In the genomic region with DNA sequence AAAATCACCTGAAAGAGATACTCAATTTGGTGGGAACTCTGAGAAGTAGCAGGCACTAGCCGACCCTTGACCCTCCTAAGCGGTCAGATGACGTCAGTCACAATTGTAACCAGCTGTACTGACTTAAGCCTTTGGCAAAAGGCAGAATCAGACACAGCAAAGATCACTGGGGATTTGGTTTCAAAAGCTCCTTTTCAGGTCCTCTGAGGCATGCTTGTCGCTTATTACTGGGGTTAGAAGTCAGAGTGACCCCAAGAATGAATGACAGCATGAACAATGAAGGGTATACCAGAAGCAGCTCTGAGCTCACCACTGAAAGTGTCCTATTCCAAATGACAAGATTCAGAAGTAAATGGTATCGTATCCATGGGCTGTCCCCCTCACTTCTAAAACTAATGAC, we compare ENCODE assay signal across 22 mouse cellular contexts.
DNase-seq lines count a peak whose midpoint lies in the region; ATAC-seq lines count a peak whose summit lies in the region.
"Had no signal": no experiment of that assay in that cellular context is flagged by ENCODE, and none has a peak within 500 bp of the region (broad histone marks: within the 10 kb centered on the region; RNA-seq: fewer than 3 reads in every experiment).

No protein-coding gene starts in this region.

- no peaks in the 10 kb centered on the region for H3K36me3 ChIP-seq in hindbrain, embryonic 10.5 days
- H3K36me3 ChIP-seq in hindbrain, embryonic 16.5 days (ENCODE audit: control insufficient read depth, insufficient read depth, low read length) = no peaks in the 10 kb centered on the region
- H3K36me3 ChIP-seq: limb, embryonic 13.5 days; liver, embryonic 13.5 days; midbrain, embryonic 13.5 days had no signal

- WGBS in hindbrain, embryonic 10.5 days = 6% methylated on average over 5 of the region's 5 CpGs
- WGBS in hindbrain, embryonic 16.5 days = 11% methylated on average over 5 of the region's 5 CpGs

- H3K9ac ChIP-seq in hindbrain, embryonic 16.5 days (ENCODE audit: low read depth, low read length) = no peak overlapping the region
- H3K9ac ChIP-seq: limb, embryonic 13.5 days; liver, embryonic 13.5 days; lung, embryonic 14.5 days; midbrain, embryonic 13.5 days had no signal

- H3K4me1 ChIP-seq in hindbrain, embryonic 10.5 days (replicated peaks) = peaks cover 38% of the 10 kb centered on the region
- H3K4me1 ChIP-seq in hindbrain, embryonic 16.5 days (ENCODE audit: control insufficient read depth, insufficient read depth, low read depth, low read length) = no peaks in the 10 kb centered on the region
- H3K4me1 ChIP-seq: limb, embryonic 13.5 days; liver, embryonic 13.5 days had no signal

- no peak overlapping the region for H3K4me2 ChIP-seq in hindbrain, embryonic 16.5 days (ENCODE audit: low read length)
- H3K4me2 ChIP-seq: limb, embryonic 13.5 days; liver, embryonic 13.5 days; lung, embryonic 14.5 days; midbrain, embryonic 13.5 days had no signal

- no peaks in the 10 kb centered on the region for H3K9me3 ChIP-seq in hindbrain, embryonic 10.5 days
- H3K9me3 ChIP-seq in hindbrain, embryonic 16.5 days (ENCODE audit: control insufficient read depth, low read length) = no peaks in the 10 kb centered on the region
- H3K9me3 ChIP-seq: limb, embryonic 13.5 days; liver, embryonic 13.5 days; midbrain, embryonic 13.5 days had no signal

- no peaks in the 10 kb centered on the region for H3K27me3 ChIP-seq in hindbrain, embryonic 10.5 days (ENCODE audit: insufficient read depth, poor library complexity, severe bottlenecking)
- no peaks in the 10 kb centered on the region for H3K27me3 ChIP-seq in hindbrain, embryonic 16.5 days (replicated peaks; ENCODE audit: control insufficient read depth, insufficient read depth, low read length)
- H3K27me3 ChIP-seq: limb, embryonic 13.5 days; liver, embryonic 13.5 days; midbrain, embryonic 13.5 days had no signal

- no peak overlapping the region for H3K4me3 ChIP-seq in hindbrain, embryonic 10.5 days
- H3K4me3 ChIP-seq in hindbrain, embryonic 16.5 days (ENCODE audit: low read length) = no peak overlapping the region
- H3K4me3 ChIP-seq: limb, embryonic 13.5 days; liver, embryonic 13.5 days; midbrain, embryonic 13.5 days had no signal

- no peak overlapping the region; the same call in 1 of the 2 replicates for H3K27ac ChIP-seq in hindbrain, embryonic 10.5 days
- no peak overlapping the region for H3K27ac ChIP-seq in hindbrain, embryonic 16.5 days (ENCODE audit: low read depth, low read length)
- H3K27ac ChIP-seq: limb, embryonic 13.5 days; liver, embryonic 13.5 days; midbrain, embryonic 13.5 days; stomach, postnatal 0 days had no signal

- peak; percentile 68 for DNase-seq in hindbrain, embryonic 10.5 days (ENCODE audit: low spot score)
- DNase-seq in NIH3T3 (ENCODE audit: low read depth) = peak; percentile 7
- peak; percentile 78 for DNase-seq in embryo, embryonic 11 days
- DNase-seq in forelimb bud, embryonic 11.5 days (ENCODE audit: low read depth, low spot score) = peak; percentile 24
- DNase-seq in adipocyte (ENCODE audit: low spot score) = no peak
- DNase-seq in adrenal gland, adult 18-20 months (ENCODE audit: low spot score in 2 of 2) = no peak
- no peak for DNase-seq in urinary bladder, postnatal 25 days (ENCODE audit: low spot score)
- DNase-seq: adrenal gland, adult 2 months; B cell, adult 2 months; cerebellum, adult 8-10 months; gastrocnemius, postnatal 36 days; kidney, adult 8-10 months; kidney, postnatal 14 days; liver, embryonic 13.5 days; lung, embryonic 14.5 days; lung, postnatal 36 days; retina, postnatal 1 day had no signal

- no peak for ATAC-seq in hindbrain, embryonic 16.5 days
- ATAC-seq: forebrain, embryonic 14.5 days; midbrain, embryonic 13.5 days had no signal

Comparison
In these comparisons a context has a peak if more than half of its experiments do, and no peak if none do; other contexts are left out.
1. DNase-seq: peak in hindbrain, embryonic 10.5 days (single experiment), NIH3T3 (single experiment), embryo, embryonic 11 days (single experiment) and forelimb bud, embryonic 11.5 days (single experiment); none in adipocyte (single experiment), adrenal gland, adult 18-20 months (0 of 2) and urinary bladder, postnatal 25 days (single experiment).